Mouse (Mus musculus) CH12.LX (cell line): ENCODE results near the gene Nr1i3. TPM values are rescaled to one million over a fixed set of nuclear protein-coding genes. Genes with fewer than 3 reads are reported as not detected.

Experiments used
- DNase-seq: peaks from one replicate; pipeline ENCODE4 v3.0.0-alpha.2; 2013; ENCODE audit errors: extremely low read depth
- H3K27ac ChIP-seq: 2 replicates; pipeline ENCODE4 v1.5.1; 2012; ENCODE audit warnings: low read depth, mild to moderate bottlenecking, control low read depth, moderate library complexity; ENCODE audit not compliant: insufficient read depth
- H3K27me3 ChIP-seq: replicated peaks from 2 replicates; pipeline ENCODE3; 2012; ENCODE audit warnings: inconsistent platforms
- H3K36me3 ChIP-seq, 2 experiments: replicated peaks in 1 of 2; 2 replicates each; pipeline versions ENCODE3 to v1.6.1; 2012; ENCODE audit warnings: inconsistent platforms in 1 of 2, low read length in 1 of 2, mild to moderate bottlenecking in 1 of 2, mixed read lengths in 1 of 2, moderate library complexity in 1 of 2; ENCODE audit not compliant: control insufficient read depth in 1 of 2, insufficient read depth in 1 of 2
- H3K4me1 ChIP-seq, 2 experiments: 2 replicates each; pipeline ENCODE4 v1.6.1; 2012; ENCODE audit warnings: inconsistent platforms in 1 of 2, moderate library complexity in 1 of 2; ENCODE audit not compliant: insufficient read depth in 2 of 2, control insufficient read depth in 1 of 2
- H3K4me2 ChIP-seq: 2 replicates; pipeline ENCODE4 v1.6.1; 2012; ENCODE audit warnings: low read depth, mild to moderate bottlenecking, control low read depth; ENCODE audit not compliant: poor library complexity, insufficient read depth, severe bottlenecking
- H3K4me3 ChIP-seq, 3 experiments: fragments of 150-350 bp in 1 of 3; sonication (generic) in 1 of 3; replicated peaks in 1 of 3; 2 replicates each; pipeline versions ENCODE3 to v1.5.1; 2011 to 2012; ENCODE audit warnings: low read depth in 2 of 3, low read length in 2 of 3, mild to moderate bottlenecking in 2 of 3, moderate library complexity in 2 of 3, control low read depth in 1 of 3, improper control_type of control experiment in 1 of 3, inconsistent platforms in 1 of 3, mixed read lengths in 1 of 3; ENCODE audit not compliant: poor library complexity in 1 of 3
- H3K79me2 ChIP-seq: replicated peaks from 2 replicates; pipeline ENCODE4 v1.6.1; 2012; ENCODE audit warnings: mild to moderate bottlenecking, moderate library complexity; ENCODE audit not compliant: control insufficient read depth, poor library complexity, insufficient read depth, severe bottlenecking; ENCODE audit errors: extremely low read depth
- H3K9ac ChIP-seq: 2 replicates; pipeline ENCODE4 v1.6.1; 2012; ENCODE audit warnings: low read depth, mild to moderate bottlenecking, control low read depth, moderate library complexity; ENCODE audit not compliant: insufficient read depth
- H3K9me3 ChIP-seq: replicated peaks from 2 replicates; pipeline ENCODE3; 2012; ENCODE audit warnings: low read length, inconsistent platforms, mixed read lengths
- BHLHE40 ChIP-seq: IDR thresholded peaks from 2 replicates; pipeline ENCODE4 v1.6.1; 2011; ENCODE audit warnings: mild to moderate bottlenecking, low read depth, low read length, improper control_type of control experiment
- CHD1 ChIP-seq: IDR thresholded peaks from 2 replicates; pipeline ENCODE4 v1.6.1; 2012; ENCODE audit warnings: low read depth, low read length, improper control_type of control experiment, inconsistent platforms
- CHD2 ChIP-seq: IDR thresholded peaks from 2 replicates; pipeline ENCODE4 v1.6.1; 2011; ENCODE audit warnings: low read length, improper control_type of control experiment
- CTCF ChIP-seq, 2 experiments: IDR thresholded peaks in 1 of 2; conservative IDR thresholded peaks in 1 of 2; 2 replicates each; pipeline ENCODE4 v1.5.1; 2011 to 2012; ENCODE audit warnings: low read depth in 2 of 2, low read length in 2 of 2, improper control_type of control experiment in 1 of 2, inconsistent platforms in 1 of 2, mild to moderate bottlenecking in 1 of 2, moderate library complexity in 1 of 2
- E2F4 ChIP-seq: IDR thresholded peaks from 2 replicates; pipeline ENCODE4 v1.6.1; 2011; ENCODE audit warnings: low read depth, low read length, improper control_type of control experiment; ENCODE audit not compliant: insufficient replicate concordance
- GABPA ChIP-seq: IDR thresholded peaks from 2 replicates; pipeline ENCODE4 v1.6.1; 2012; ENCODE audit warnings: low read depth, low read length, improper control_type of control experiment, inconsistent platforms; ENCODE audit not compliant: insufficient replicate concordance
- HCFC1 ChIP-seq: IDR thresholded peaks from 2 replicates; pipeline ENCODE4 v1.6.1; 2012; ENCODE audit warnings: low read depth, mild to moderate bottlenecking, inconsistent platforms, low read length, improper control_type of control experiment
- IRF4 ChIP-seq: IDR thresholded peaks from 2 replicates; pipeline ENCODE4 v1.6.1; 2014; ENCODE audit warnings: low read depth, mild to moderate bottlenecking, inconsistent platforms, low read length, improper control_type of control experiment
- JUN ChIP-seq: IDR thresholded peaks from 2 replicates; pipeline ENCODE4 v1.6.1; 2011; ENCODE audit warnings: low read depth, mild to moderate bottlenecking, low read length, improper control_type of control experiment, moderate library complexity; ENCODE audit not compliant: insufficient read depth
- KAT2A ChIP-seq: IDR thresholded peaks from 2 replicates; pipeline ENCODE4 v1.6.1; 2012; ENCODE audit warnings: low read length, improper control_type of control experiment, inconsistent platforms; ENCODE audit not compliant: insufficient replicate concordance
- MAFK ChIP-seq: IDR thresholded peaks from 2 replicates; pipeline ENCODE4 v1.6.1; 2011; ENCODE audit warnings: low read length, improper control_type of control experiment; ENCODE audit not compliant: insufficient replicate concordance
- MAZ ChIP-seq: IDR thresholded peaks from 2 replicates; pipeline ENCODE4 v1.6.1; 2012; ENCODE audit warnings: low read depth, mild to moderate bottlenecking, inconsistent platforms, low read length, improper control_type of control experiment, moderate library complexity
- MXI1 ChIP-seq: IDR thresholded peaks from 2 replicates; pipeline ENCODE4 v1.6.1; 2011; ENCODE audit warnings: mild to moderate bottlenecking, low read depth, low read length, improper control_type of control experiment
- MYC ChIP-seq: IDR thresholded peaks from 2 replicates; pipeline ENCODE4 v1.6.1; 2011; ENCODE audit warnings: low read depth, mild to moderate bottlenecking, improper control_type of control experiment, low read length
- NELFE ChIP-seq: IDR thresholded peaks from 2 replicates; pipeline ENCODE4 v1.6.1; 2011; ENCODE audit warnings: low read depth, low read length, improper control_type of control experiment
- POLR2A ChIP-seq: IDR thresholded peaks from 2 replicates; pipeline ENCODE4 v1.6.1; 2011; ENCODE audit warnings: low read depth, mild to moderate bottlenecking, improper control_type of control experiment, low read length
- POLR2AphosphoS2 ChIP-seq: IDR thresholded peaks from 2 replicates; pipeline ENCODE4 v1.6.1; 2011; ENCODE audit warnings: low read depth, low read length, improper control_type of control experiment
- SMC3 ChIP-seq: IDR thresholded peaks from 2 replicates; pipeline ENCODE4 v1.6.1; 2011; ENCODE audit warnings: low read depth, low read length, improper control_type of control experiment
- UBTF ChIP-seq: IDR thresholded peaks from 2 replicates; pipeline ENCODE4 v1.6.1; 2012; ENCODE audit warnings: low read depth, mild to moderate bottlenecking, inconsistent platforms, low read length, improper control_type of control experiment, moderate library complexity
- USF1 ChIP-seq: IDR thresholded peaks from 2 replicates; pipeline ENCODE4 v1.6.1; 2014; ENCODE audit warnings: low read depth, mild to moderate bottlenecking, inconsistent platforms, low read length, improper control_type of control experiment
- ZC3H11A ChIP-seq: IDR thresholded peaks from 2 replicates; pipeline ENCODE4 v1.6.1; 2012; ENCODE audit warnings: low read depth, mild to moderate bottlenecking, inconsistent platforms, low read length, improper control_type of control experiment
- ZNF384 ChIP-seq: IDR thresholded peaks from 2 replicates; pipeline ENCODE4 v1.6.1; 2012; ENCODE audit warnings: low read depth, low read length, improper control_type of control experiment, inconsistent platforms
- dilution Hi-C: fragments of 300-500 bp; cut with MboI; formaldehyde crosslinking; loops from 2 replicates; pipeline ENCODE4 v1.14.3; 2020; ENCODE audit warnings: low sequenced_read_pairs; ENCODE audit not compliant: extremely low pct_unique_long_range_greater_than_20kb, extremely low pct_ligation_motif_present
- in situ Hi-C: fragments of 300-500 bp; cut with MboI; formaldehyde crosslinking; loops from 3 replicates; pipeline ENCODE4 v1.14.3; 2019; ENCODE audit warnings: low sequenced_read_pairs, low pct_ligation_motif_present, low pct_unique_long_range_greater_than_20kb, mixed read lengths
- polyA plus RNA-seq: library from polyadenylated mRNA; unstranded; fragments of >175 nt; gene quantifications from 2 replicates; pipeline ENCODE4 v1.2.1, GENCODE M21; 2012; ENCODE audit warnings: low read depth; ENCODE audit not compliant: insufficient read length
- total RNA-seq, 2 experiments: library from RNA; depleted of rRNA; stranded (reverse); fragments of 300-350 nt in 1 of 2; fragments of >200 nt in 1 of 2; gene quantifications; 2 replicates each; pipeline ENCODE4 v1.2.3; 2012 to 2014

Nr1i3 gene
- total and polyA plus RNA-seq, 3 experiments: 0.23 to 1.2 TPM; not detected in 1

DNA sequence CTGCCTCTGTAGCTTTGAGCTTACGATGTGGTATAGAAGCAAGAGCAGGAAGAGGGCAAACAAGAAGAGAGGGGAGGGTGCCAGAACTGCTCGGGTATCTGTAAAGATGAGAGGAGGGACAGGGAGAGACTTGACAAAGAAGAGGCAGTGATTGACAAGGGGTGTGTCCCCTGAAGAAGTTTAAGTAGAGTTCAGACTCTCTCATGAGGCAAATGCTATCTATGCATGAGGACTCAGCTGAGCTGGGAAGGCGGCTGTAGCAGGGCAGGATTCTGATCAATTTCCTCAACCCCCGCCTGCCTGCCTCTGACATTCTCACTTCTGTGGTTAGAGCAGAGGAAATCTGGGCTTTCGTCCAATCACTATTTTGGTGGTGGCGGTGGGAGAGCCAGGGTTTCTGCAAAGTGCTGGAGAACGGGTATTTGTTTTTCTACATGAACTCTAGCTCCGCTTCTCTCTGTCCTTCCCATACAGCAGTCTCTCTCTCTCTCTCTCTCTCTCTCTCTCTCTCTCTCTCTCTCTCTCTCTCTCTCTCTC, 48.9 kb downstream of the Nr1i3 start:
- Histone ChIP-seq H3K36me3 (no peaks in the 10 kb centered on the region), H3K27ac (no peak overlapping the region), H3K4me2 (peak overlapping the region; percentile 55), H3K4me3 (no peak overlapping the region), H3K9ac (no peak overlapping the region), H3K79me2 (no peaks in the 10 kb centered on the region), H3K27me3 (peaks cover 43% of the 10 kb centered on the region), H3K9me3 (no peaks in the 10 kb centered on the region), H3K4me1 (0 out of 4 replicates have a peak, but pooled peaks cover 0 to 5% of the 10 kb centered on the region in 2 experiments)
- TF ChIP-seq MYC: no peak
- no peak for TF ChIP-seq CHD1
- TF ChIP-seq SMC3: no peak
- no peak for TF ChIP-seq POLR2A
- no peak for TF ChIP-seq NELFE
- no peak for TF ChIP-seq POLR2AphosphoS2
- TF ChIP-seq UBTF: no peak
- no peak for TF ChIP-seq ZC3H11A
- no peak for TF ChIP-seq JUN
- TF ChIP-seq BHLHE40: no peak
- TF ChIP-seq MAFK: no peak
- no peak for TF ChIP-seq MAZ
- no peak for TF ChIP-seq CTCF (conservative IDR thresholded peaks at IDR 0.05 in 1 of 2, IDR thresholded peaks at IDR 0.05 in 1 of 2; ENCODE audit: low read depth in 2 of 2, low read length in 2 of 2)
- no peak for TF ChIP-seq KAT2A
- no peak for TF ChIP-seq E2F4
- no peak for TF ChIP-seq USF1
- no peak for TF ChIP-seq CHD2
- in situ Hi-C loops (no loop called here), dilution Hi-C loops (no loop called here)
- DNase-seq: no peak

DNA sequence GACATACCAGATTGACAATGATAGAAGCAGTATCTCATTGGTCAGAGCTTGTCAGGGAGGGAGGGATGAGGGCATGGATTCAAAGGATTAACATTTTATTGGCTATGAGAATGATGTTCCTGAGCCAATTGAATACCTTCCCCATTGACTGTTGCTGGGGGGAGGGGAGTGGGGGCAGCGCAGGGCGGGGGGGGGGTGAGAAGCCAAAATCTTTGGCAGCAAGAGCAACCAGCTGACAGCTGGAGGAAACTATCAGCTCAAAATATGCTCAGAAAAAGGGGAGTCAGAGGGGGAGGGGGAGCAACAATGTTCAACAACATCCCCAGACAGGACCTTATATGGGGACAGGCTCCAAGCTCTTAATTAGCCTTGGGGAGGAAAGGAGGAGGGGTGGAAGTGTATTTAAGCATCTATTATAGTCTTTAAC, 49.4 kb downstream of the Nr1i3 start:
- Histone ChIP-seq H3K79me2 (no peaks in the 10 kb centered on the region), H3K4me2 (no peak overlapping the region)
- dilution Hi-C loops: no loop called here

More for the DNA sequence above, 49.4 kb downstream of the Nr1i3 start:
- Histone ChIP-seq H3K36me3 (no peaks in the 10 kb centered on the region), H3K27me3 (peaks cover 40% of the 10 kb centered on the region), H3K9me3 (no peaks in the 10 kb centered on the region), H3K27ac (no peak overlapping the region), H3K4me3 (no peak overlapping the region), H3K9ac (no peak overlapping the region), H3K4me1 (0 out of 4 replicates have a peak, but pooled peaks cover 0 to 5% of the 10 kb centered on the region in 2 experiments)
- in situ Hi-C loops: no loop called here
- TF ChIP-seq JUN (no peak), USF1 (no peak), HCFC1 (no peak), ZC3H11A (no peak), CHD1 (no peak), MXI1 (no peak), CTCF (conservative IDR thresholded peaks at IDR 0.05 in 1 of 2, IDR thresholded peaks at IDR 0.05 in 1 of 2; ENCODE audit: low read depth in 2 of 2, low read length in 2 of 2) (no peak), POLR2AphosphoS2 (no peak), ZNF384 (no peak), GABPA (no peak), IRF4 (no peak), MAFK (no peak), BHLHE40 (no peak)
- DNase-seq: no peak
